Mouse (Mus musculus): ENCODE measurements at regions not wholly inside any gene's neighbourhood (a gene's known extent, or its start where the extent isn't known, plus 50 kb on each side); places are given as distances from the start of the nearest gene placed in this dataset.
A peak's percentile ranks its signal among the peaks of the same experiment; 100 is the strongest.

DNA sequence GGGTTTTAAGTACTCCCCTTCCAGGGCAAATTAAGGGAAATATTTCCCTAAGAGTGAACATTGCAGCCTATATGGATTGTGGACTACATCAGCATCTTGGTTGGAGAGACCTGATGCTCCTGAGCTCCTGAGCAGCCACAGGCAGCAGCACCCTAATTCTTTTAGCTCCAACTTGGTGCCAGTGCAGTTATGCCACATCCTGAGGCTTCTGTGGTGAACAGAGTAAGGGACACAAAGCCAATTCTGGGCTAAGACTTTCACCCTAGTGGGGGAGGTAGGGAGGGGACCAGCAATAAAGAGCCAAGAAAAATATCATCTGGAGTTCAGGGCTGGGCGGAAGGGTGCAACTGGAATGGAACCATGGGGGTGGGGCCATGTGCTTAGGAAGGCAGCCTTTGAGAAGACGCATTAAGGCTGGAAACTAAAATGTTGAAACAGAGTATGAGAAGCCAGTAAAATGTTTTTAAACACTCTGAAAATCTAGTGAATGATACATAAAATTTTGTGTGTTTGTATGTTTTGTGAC is 182.1 kb upstream of the Jun start:
- WGBS = 76% methylated on average over 2 of the region's 2 CpGs
- Histone ChIP-seq H3K4me3 (ENCODE audit: low read depth, low read length) (no peak overlapping the region), H3K27me3 (replicated peaks; ENCODE audit: control insufficient read depth, insufficient read depth, low read length) (no peaks in the 10 kb centered on the region)

DNA sequence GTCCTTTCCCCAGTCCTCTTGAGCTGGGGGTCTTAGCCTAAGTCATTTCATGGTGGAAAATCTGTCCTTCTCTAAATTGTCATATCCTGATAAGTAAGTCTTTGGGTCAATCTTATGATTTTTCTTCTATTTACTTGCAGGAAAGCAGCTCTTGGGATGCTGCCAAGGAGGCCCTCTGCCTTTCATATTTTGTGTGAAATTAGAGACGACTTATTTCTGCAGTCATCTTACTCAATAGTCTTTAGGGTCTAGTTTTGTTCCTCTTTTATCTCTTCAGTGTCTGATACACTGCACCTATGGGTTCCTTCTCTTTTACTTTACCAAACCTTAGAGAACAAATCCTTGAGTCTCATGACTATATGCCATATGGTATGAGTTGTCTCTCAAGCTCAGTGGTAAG is 196.0 kb upstream of the Jun start:
- WGBS = 45% methylated on average over 1 of the region's 1 CpGs
- Histone ChIP-seq H3K27me3 (replicated peaks; ENCODE audit: control insufficient read depth, insufficient read depth, low read length) (no peaks in the 10 kb centered on the region), H3K9me3 (ENCODE audit: control insufficient read depth, low read length) (no peaks in the 10 kb centered on the region), H3K4me2 (ENCODE audit: low read depth, low read length) (no peak overlapping the region), H3K27ac (replicated peaks; ENCODE audit: low read depth, low read length) (no peak overlapping the region), H3K4me3 (ENCODE audit: low read depth, low read length) (no peak overlapping the region), H3K9ac (ENCODE audit: low read depth, low read length) (no peak overlapping the region), H3K36me3 (ENCODE audit: control insufficient read depth, insufficient read depth, low read length) (no peaks in the 10 kb centered on the region), H3K4me1 (ENCODE audit: control insufficient read depth, insufficient read depth, low read length) (peaks cover 2% of the 10 kb centered on the region; the same call in 1 of the 2 replicates)
- DNase-seq (ENCODE audit: low spot score) (no peak), ATAC-seq (ENCODE audit: low read depth) (no peak)

More for the DNA sequence above, 182.1 kb upstream of the Jun start:
- no peaks in the 10 kb centered on the region for H3K36me3 ChIP-seq (ENCODE audit: control insufficient read depth, insufficient read depth, low read length)
- H3K27ac ChIP-seq (replicated peaks; ENCODE audit: low read depth, low read length) = no peak overlapping the region
- DNase-seq (ENCODE audit: low spot score) (no peak), ATAC-seq (ENCODE audit: low read depth) (no peak)
- no peaks in the 10 kb centered on the region for H3K4me1 ChIP-seq (ENCODE audit: control insufficient read depth, insufficient read depth, low read length)
- H3K9ac ChIP-seq (ENCODE audit: low read depth, low read length) = no peak overlapping the region
- H3K4me2 ChIP-seq (ENCODE audit: low read depth, low read length) = no peak overlapping the region
- no peaks in the 10 kb centered on the region for H3K9me3 ChIP-seq (ENCODE audit: control insufficient read depth, low read length)

DNA sequence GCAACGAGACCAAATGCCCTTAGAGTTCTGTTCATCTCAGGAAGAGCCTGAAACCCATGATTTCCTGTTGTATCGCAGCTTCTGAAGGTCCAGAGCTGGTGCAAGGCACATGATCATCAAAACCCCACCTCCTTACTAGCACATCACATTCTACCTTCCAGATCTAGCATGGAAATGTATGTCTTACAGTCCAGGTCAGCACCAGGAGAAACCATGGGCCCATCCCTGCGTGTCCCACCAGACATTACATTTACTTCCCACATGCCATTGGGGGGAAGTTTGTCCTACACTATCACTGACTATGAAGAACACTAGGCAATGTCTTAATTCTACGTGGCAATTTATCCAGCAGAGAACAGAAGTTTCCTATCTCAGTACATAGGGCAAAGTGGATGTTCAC is 197.0 kb upstream of the Jun start:
- H3K36me3 ChIP-seq (ENCODE audit: control insufficient read depth, insufficient read depth, low read length) = no peaks in the 10 kb centered on the region
- WGBS = 79% methylated on average over 4 of the region's 4 CpGs
- no peak for ATAC-seq (ENCODE audit: low read depth)
- H3K9me3 ChIP-seq (ENCODE audit: control insufficient read depth, low read length) = no peaks in the 10 kb centered on the region
- H3K27ac ChIP-seq (replicated peaks; ENCODE audit: low read depth, low read length) = no peak overlapping the region
- no peak for DNase-seq (ENCODE audit: low spot score)
- H3K9ac ChIP-seq (ENCODE audit: low read depth, low read length) = no peak overlapping the region
- no peak overlapping the region for H3K4me3 ChIP-seq (ENCODE audit: low read depth, low read length)
- H3K27me3 ChIP-seq (replicated peaks; ENCODE audit: control insufficient read depth, insufficient read depth, low read length) = no peaks in the 10 kb centered on the region
- peaks cover 2% of the 10 kb centered on the region; the same call in 1 of the 2 replicates for H3K4me1 ChIP-seq (ENCODE audit: control insufficient read depth, insufficient read depth, low read length)
- H3K4me2 ChIP-seq (ENCODE audit: low read depth, low read length) = no peak overlapping the region

DNA sequence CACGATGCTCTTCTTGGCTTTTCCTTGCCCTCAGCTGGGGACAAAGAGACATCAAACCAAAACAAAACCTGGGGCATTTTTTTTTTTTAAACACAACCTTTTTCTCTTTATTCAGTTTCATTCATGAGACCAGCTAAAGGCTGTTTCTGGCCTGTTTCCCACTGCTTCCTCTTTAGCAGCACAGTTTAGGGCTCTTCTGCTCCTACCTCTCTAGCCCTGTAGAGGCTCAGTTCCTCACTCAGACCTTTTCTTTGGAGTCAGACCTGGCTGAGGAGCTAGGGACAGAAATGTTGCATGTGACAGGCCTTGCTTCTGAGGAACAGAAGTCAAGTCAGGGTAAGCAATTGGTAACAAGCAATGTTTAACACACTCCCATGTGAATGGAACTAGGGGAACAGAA is 198.1 kb upstream of the Jun start:
- 57% methylated on average over 1 of the region's 1 CpGs for WGBS

DNA sequence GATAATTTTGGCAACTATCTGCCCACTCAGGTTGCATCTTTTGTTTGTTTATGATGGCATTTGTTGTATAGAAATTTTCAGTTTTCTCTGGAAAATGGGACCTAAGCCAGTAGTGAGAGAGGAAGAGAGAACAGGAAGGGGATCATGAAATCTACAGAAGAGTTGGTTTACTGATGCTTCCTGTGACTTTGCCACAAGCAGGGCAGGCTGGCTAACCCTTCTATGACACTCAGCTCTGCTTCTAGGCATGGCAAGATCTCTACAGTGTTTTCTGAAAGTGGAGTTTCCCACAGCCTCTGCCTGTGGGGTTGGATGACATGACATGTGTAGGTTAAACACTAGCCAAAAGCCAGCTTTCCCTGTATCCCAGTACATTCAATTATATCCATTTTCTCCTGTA is 217.7 kb upstream of the Jun start:
- DNase-seq (ENCODE audit: low spot score) (no peak), ATAC-seq (ENCODE audit: low read depth) (no peak)
- Histone ChIP-seq H3K27ac (replicated peaks; ENCODE audit: low read depth, low read length) (no peak overlapping the region), H3K27me3 (replicated peaks; ENCODE audit: control insufficient read depth, insufficient read depth, low read length) (no peaks in the 10 kb centered on the region), H3K4me2 (ENCODE audit: low read depth, low read length) (no peak overlapping the region), H3K9ac (ENCODE audit: low read depth, low read length) (no peak overlapping the region), H3K4me3 (ENCODE audit: low read depth, low read length) (no peak overlapping the region), H3K9me3 (ENCODE audit: control insufficient read depth, low read length) (no peaks in the 10 kb centered on the region), H3K36me3 (ENCODE audit: control insufficient read depth, insufficient read depth, low read length) (no peaks in the 10 kb centered on the region), H3K4me1 (ENCODE audit: control insufficient read depth, insufficient read depth, low read length) (no peaks in the 10 kb centered on the region)

More for the DNA sequence above, 198.1 kb upstream of the Jun start:
- DNase-seq (ENCODE audit: low spot score) (no peak), ATAC-seq (ENCODE audit: low read depth) (no peak)
- no peak overlapping the region for H3K4me2 ChIP-seq (ENCODE audit: low read depth, low read length)
- no peak overlapping the region for H3K9ac ChIP-seq (ENCODE audit: low read depth, low read length)
- no peaks in the 10 kb centered on the region for H3K9me3 ChIP-seq (ENCODE audit: control insufficient read depth, low read length)
- H3K4me3 ChIP-seq (ENCODE audit: low read depth, low read length) = no peak overlapping the region
- no peaks in the 10 kb centered on the region for H3K36me3 ChIP-seq (ENCODE audit: control insufficient read depth, insufficient read depth, low read length)
- H3K27ac ChIP-seq (replicated peaks; ENCODE audit: low read depth, low read length) = no peak overlapping the region
- no peaks in the 10 kb centered on the region for H3K27me3 ChIP-seq (replicated peaks; ENCODE audit: control insufficient read depth, insufficient read depth, low read length)
- peaks cover 2% of the 10 kb centered on the region; the same call in 1 of the 2 replicates for H3K4me1 ChIP-seq (ENCODE audit: control insufficient read depth, insufficient read depth, low read length)

DNA sequence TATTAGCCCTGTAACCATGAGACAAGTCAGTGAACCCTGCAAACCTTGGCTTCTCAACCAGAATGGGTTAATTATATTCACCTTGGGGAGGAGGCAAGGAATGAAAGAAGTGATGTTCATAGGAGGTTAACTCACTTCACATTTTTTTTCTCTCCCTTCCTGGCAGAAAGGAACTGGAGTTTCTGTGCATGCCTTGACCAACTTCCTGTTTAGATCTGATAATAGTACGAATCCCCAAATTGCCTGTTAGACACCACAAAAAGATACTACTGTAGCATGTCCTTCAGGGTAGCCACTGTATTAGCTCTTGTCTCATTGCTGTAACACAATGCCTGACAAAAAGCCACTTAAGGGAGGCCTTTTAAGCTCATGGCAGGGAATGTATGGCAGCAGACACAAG is 218.4 kb upstream of the Jun start:
- Histone ChIP-seq H3K4me1 (ENCODE audit: control insufficient read depth, insufficient read depth, low read length) (no peaks in the 10 kb centered on the region), H3K27ac (replicated peaks; ENCODE audit: low read depth, low read length) (no peak overlapping the region), H3K9me3 (ENCODE audit: control insufficient read depth, low read length) (no peaks in the 10 kb centered on the region), H3K27me3 (replicated peaks; ENCODE audit: control insufficient read depth, insufficient read depth, low read length) (no peaks in the 10 kb centered on the region), H3K4me2 (ENCODE audit: low read depth, low read length) (no peak overlapping the region), H3K36me3 (ENCODE audit: control insufficient read depth, insufficient read depth, low read length) (no peaks in the 10 kb centered on the region), H3K4me3 (ENCODE audit: low read depth, low read length) (no peak overlapping the region), H3K9ac (ENCODE audit: low read depth, low read length) (no peak overlapping the region)
- ATAC-seq (ENCODE audit: low read depth) = no peak
- 72% methylated on average over 1 of the region's 1 CpGs for WGBS
- no peak for DNase-seq (ENCODE audit: low spot score)

DNA sequence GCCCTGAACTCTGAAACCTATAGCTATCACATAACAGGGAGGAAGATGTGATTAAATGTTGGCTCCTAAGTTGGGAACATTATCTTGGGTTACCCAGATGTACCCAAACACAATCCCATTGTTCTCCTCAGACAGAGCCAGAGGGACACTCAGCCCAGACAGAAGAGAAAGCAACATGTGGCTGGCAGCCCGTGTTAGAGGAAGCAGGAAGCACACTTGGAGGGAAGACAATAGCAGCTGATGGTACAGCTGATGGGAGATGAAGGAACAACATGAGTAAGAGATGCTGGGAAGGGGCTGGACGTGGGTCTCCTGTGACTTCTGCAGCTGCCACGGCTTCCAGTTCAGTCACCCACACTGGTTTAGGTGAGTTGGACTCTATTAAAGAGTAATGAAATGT is 224.2 kb upstream of the Jun start:
- 56% methylated on average over 3 of the region's 3 CpGs for WGBS
- DNase-seq (ENCODE audit: low spot score) = no peak
- H3K9me3 ChIP-seq (ENCODE audit: control insufficient read depth, low read length) = no peaks in the 10 kb centered on the region

DNA sequence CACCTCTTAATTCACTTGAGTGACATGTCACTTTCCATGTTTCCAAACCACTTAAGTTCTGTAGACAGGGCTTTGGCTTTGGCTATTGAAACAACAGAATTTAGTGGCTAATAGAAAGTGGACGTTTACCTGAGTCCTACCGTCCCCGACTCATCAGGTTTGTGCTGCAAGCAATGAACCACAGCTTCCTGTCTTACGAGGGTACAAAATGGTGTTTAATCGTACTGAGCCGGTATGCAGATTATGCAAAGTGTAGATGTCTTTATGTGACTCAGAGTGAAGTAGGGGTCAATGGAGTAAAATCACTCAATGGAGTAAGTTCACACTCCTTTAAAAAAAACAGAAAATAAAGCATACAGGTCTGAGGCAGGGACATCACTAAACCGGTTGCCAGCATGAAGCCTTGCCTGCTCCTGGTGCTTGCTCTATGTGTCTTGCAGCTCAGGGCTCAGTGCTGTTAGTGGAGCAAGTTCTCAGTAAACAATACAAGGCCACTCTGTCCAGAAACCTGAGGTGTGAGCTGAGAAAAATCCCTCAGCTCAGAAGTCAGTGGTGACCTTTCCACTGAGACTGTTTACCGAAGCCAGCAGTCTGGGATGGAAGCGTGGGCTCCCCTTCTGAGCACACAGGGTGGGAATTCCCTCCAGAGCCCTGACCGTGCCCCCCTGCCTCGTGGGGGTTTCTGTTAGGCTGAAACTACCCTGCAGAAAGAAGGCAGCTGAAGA is 226.1 kb upstream of the Jun start:
- ATAC-seq (ENCODE audit: low read depth) = no peak; the same call in 1 of the 2 replicates
- peak overlapping the region; percentile 56 for H3K27ac ChIP-seq (replicated peaks; ENCODE audit: low read depth, low read length)
- no peak for DNase-seq (ENCODE audit: low spot score)
- WGBS = 47% methylated on average over 11 of the region's 11 CpGs
- H3K9me3 ChIP-seq (ENCODE audit: control insufficient read depth, low read length) = no peaks in the 10 kb centered on the region
- H3K9ac ChIP-seq (ENCODE audit: low read depth, low read length) = no peak overlapping the region
- H3K4me2 ChIP-seq (ENCODE audit: low read depth, low read length) = peak overlapping the region; percentile 17
- H3K36me3 ChIP-seq (ENCODE audit: control insufficient read depth, insufficient read depth, low read length) = no peaks in the 10 kb centered on the region
- H3K27me3 ChIP-seq (replicated peaks; ENCODE audit: control insufficient read depth, insufficient read depth, low read length) = no peaks in the 10 kb centered on the region
- H3K4me3 ChIP-seq (ENCODE audit: low read depth, low read length) = no peak overlapping the region
- 0 out of 2 replicates have a peak, but pooled peaks cover 8% of the 10 kb centered on the region for H3K4me1 ChIP-seq (ENCODE audit: control insufficient read depth, insufficient read depth, low read length)

More for the DNA sequence above, 224.2 kb upstream of the Jun start:
- Histone ChIP-seq H3K9ac (ENCODE audit: low read depth, low read length) (no peak overlapping the region), H3K27me3 (replicated peaks; ENCODE audit: control insufficient read depth, insufficient read depth, low read length) (no peaks in the 10 kb centered on the region), H3K36me3 (ENCODE audit: control insufficient read depth, insufficient read depth, low read length) (no peaks in the 10 kb centered on the region), H3K4me2 (ENCODE audit: low read depth, low read length) (no peak overlapping the region), H3K27ac (replicated peaks; ENCODE audit: low read depth, low read length) (no peak overlapping the region), H3K4me1 (ENCODE audit: control insufficient read depth, insufficient read depth, low read length) (0 out of 2 replicates have a peak, but pooled peaks cover 8% of the 10 kb centered on the region), H3K4me3 (ENCODE audit: low read depth, low read length) (no peak overlapping the region)
- no peak for ATAC-seq (ENCODE audit: low read depth)

DNA sequence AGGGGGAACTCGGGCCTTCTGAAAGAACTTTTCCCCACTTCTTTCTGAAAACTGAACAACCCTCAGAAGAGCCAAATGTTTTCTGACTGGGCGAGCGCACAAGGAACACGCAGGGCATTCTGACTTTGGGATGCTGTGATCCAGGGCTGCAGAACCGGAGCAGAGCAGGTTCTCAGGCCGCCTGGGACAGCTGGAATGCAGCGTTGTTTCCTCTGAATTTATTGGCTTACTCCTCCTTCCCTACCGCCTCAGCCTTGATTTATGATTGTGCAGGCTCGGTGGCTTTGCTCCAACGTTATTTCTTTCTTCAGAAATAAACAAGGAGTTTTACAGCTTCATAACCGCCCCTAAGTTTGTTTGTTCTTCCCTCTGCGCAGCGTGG is 226.7 kb upstream of the Jun start:
- H3K36me3 ChIP-seq (ENCODE audit: control insufficient read depth, insufficient read depth, low read length) = no peaks in the 10 kb centered on the region
- H3K27ac ChIP-seq (replicated peaks; ENCODE audit: low read depth, low read length) = peak overlapping the region; percentile 56
- DNase-seq (ENCODE audit: low spot score) (peak; percentile 78), ATAC-seq (ENCODE audit: low read depth) (no peak; the same call in 1 of the 2 replicates)
- 0 out of 2 replicates have a peak, but pooled peaks cover 8% of the 10 kb centered on the region for H3K4me1 ChIP-seq (ENCODE audit: control insufficient read depth, insufficient read depth, low read length)
- no peaks in the 10 kb centered on the region for H3K27me3 ChIP-seq (replicated peaks; ENCODE audit: control insufficient read depth, insufficient read depth, low read length)
- H3K9ac ChIP-seq (ENCODE audit: low read depth, low read length) = no peak overlapping the region
- H3K9me3 ChIP-seq (ENCODE audit: control insufficient read depth, low read length) = no peaks in the 10 kb centered on the region
- no peak overlapping the region for H3K4me3 ChIP-seq (ENCODE audit: low read depth, low read length)
- peak overlapping the region; percentile 17 for H3K4me2 ChIP-seq (ENCODE audit: low read depth, low read length)
- 17% methylated on average over 13 of the region's 13 CpGs for WGBS

All from embryonic facial prominence, embryonic 14.5 days (tissue).